Mouse (Mus musculus): ENCODE measurements around the gene 1700016C15Rik. TPM values are rescaled to one million over a fixed set of nuclear protein-coding genes. Genes with fewer than 3 reads are reported as not detected.
A peak's percentile ranks its signal among the peaks of the same experiment; 100 is the strongest.

The 1700016C15Rik gene
- polyA plus RNA-seq, 1 experiment from 2014 or later, result not detected

DNA sequence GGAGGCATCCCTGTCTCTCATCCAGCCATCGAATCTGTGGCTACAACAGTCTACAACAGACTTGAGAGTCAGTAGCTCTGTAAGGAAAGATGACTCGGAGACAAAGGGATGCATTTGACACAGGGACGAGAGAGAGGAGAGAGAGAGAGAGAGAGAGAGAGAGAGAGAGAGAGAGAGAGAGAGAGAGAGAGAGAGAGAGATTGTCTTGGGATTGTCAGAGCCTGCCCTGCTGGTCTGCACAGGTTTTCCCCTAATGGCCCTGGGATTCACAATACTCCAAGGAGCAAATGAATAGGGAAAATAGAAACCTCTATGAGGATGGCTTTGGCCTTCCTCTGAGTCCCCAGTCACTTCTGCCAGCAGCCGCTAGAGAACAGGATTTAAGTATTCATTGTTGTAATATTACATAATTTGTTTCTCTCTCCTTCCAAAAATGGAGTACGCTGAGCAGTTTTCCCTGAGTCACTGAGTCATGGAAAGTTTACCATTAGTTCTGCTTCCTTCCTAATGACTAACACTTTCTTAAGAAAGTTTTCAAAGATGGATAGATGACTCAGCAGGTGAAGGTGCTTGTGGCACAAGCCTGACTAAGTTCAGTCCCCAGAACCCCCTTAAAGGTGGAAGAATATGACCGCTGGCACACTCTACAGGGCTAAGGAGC, 26.3 kb upstream of the 1700016C15Rik start:
- Histone ChIP-seq H3K36me3 (no peaks in the 10 kb centered on the region), H3K4me3 (peak overlapping the region; percentile 38; the same call in 1 of the 2 replicates), H3K27me3 (no peaks in the 10 kb centered on the region; the same call in 1 of the 2 replicates), H3K9me3 (no peaks in the 10 kb centered on the region), H3K9ac (no peak overlapping the region), H3K27ac (no peak overlapping the region), H3K4me1 (no peaks in the 10 kb centered on the region), H3K4me2 (replicated peaks) (peak overlapping the region; percentile 68)
- 45% methylated on average over 6 of the region's 6 CpGs for WGBS
- ATAC-seq (ENCODE audit: insufficient number of reproducible peaks, insufficient read depth, low FRiP score, low TSS enrichment), result no peak

DNA sequence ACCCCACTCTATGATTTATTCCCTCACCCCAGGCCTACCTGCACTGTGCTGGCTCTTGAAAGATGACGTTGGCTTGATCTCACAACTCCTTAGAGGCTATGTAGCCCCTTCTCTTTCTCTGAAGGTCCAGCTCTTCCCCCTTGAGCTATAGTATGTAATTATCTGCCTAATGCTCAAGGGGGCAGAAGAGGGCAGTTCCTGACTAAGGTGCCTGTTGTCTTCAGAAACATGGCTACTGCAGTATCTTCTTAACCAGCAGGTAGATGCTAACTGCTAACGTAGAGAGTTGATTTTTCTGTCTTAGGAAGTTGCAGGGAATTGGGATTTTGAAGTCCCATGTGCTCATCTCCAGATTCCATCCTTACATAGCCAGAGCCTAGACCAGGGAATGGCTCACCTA, 24.4 kb upstream of the 1700016C15Rik start:
- 0 out of 2 replicates have a peak, but pooled peaks cover 4% of the 10 kb centered on the region for H3K4me1 ChIP-seq
- peaks cover 5% of the 10 kb centered on the region; the same call in 1 of the 2 replicates for H3K9me3 ChIP-seq
- H3K4me3 ChIP-seq, result no peak overlapping the region
- H3K4me2 ChIP-seq (replicated peaks), result no peak overlapping the region
- H3K27me3 ChIP-seq, result no peaks in the 10 kb centered on the region; the same call in 1 of the 2 replicates
- H3K27ac ChIP-seq, result no peak overlapping the region
- WGBS, result 55% methylated on average over 2 of the region's 2 CpGs
- H3K9ac ChIP-seq, result no peak overlapping the region
- ATAC-seq (ENCODE audit: insufficient number of reproducible peaks, insufficient read depth, low FRiP score, low TSS enrichment), result no peak
- H3K36me3 ChIP-seq, result no peaks in the 10 kb centered on the region

DNA sequence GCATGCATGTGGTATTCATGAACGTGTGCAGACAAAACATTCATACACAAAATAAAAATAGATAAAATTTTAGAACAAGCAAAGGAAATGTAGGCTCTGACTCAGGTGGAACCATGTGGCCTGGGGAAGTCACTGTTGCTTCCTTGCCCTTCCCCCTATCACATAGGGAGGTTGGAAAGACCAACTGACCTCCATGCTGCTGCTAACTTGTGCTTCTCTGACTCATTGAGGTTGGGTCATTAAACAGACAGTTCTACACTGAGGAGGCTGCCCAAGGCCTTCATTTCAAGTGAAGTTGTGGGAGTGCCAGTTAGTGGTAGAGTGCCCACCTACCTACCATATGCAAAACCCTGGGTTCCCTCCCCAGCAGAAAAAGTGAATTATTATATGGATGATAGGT, 22.0 kb upstream of the 1700016C15Rik start:
- Histone ChIP-seq H3K9ac (no peak overlapping the region), H3K27ac (no peak overlapping the region), H3K27me3 (no peaks in the 10 kb centered on the region), H3K36me3 (no peaks in the 10 kb centered on the region), H3K4me2 (replicated peaks) (no peak overlapping the region), H3K4me3 (no peak overlapping the region), H3K4me1 (0 out of 2 replicates have a peak, but pooled peaks cover 4% of the 10 kb centered on the region), H3K9me3 (peaks cover 5% of the 10 kb centered on the region; the same call in 1 of the 2 replicates)
- ATAC-seq (ENCODE audit: insufficient number of reproducible peaks, insufficient read depth, low FRiP score, low TSS enrichment), result no peak
- WGBS, result 82% methylated on average over 1 of the region's 1 CpGs

DNA sequence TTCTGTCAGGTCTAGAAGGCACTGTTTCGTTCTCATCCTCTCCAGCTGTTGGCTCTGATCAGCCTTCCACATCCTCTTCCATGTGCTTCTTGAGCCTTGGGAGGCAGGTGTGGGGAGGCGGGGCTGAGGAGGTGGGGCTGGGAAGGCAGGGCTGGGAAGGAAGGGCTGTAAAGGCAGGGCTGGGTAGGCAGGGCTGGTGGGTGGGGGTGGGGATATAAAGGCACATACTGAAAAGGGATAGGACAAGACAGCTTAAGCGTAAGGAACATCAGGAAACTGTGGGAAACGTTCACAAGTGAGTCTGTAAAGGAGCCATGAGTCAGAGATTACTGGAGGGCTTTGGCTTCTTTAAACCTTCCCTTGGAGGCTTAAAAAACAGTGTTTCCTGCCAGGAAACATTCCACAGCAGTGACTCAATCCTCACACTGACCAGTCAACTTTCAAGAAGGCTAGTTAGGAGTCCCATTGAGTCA, 21.0 kb upstream of the 1700016C15Rik start:
- Histone ChIP-seq H3K9ac (no peak overlapping the region), H3K4me3 (no peak overlapping the region), H3K9me3 (peaks cover 5% of the 10 kb centered on the region; the same call in 1 of the 2 replicates), H3K27ac (no peak overlapping the region), H3K27me3 (no peaks in the 10 kb centered on the region), H3K4me1 (0 out of 2 replicates have a peak, but pooled peaks cover 4% of the 10 kb centered on the region), H3K36me3 (no peaks in the 10 kb centered on the region), H3K4me2 (replicated peaks) (no peak overlapping the region)
- WGBS, result 61% methylated on average over 4 of the region's 4 CpGs
- ATAC-seq (ENCODE audit: insufficient number of reproducible peaks, insufficient read depth, low FRiP score, low TSS enrichment), result no peak

DNA sequence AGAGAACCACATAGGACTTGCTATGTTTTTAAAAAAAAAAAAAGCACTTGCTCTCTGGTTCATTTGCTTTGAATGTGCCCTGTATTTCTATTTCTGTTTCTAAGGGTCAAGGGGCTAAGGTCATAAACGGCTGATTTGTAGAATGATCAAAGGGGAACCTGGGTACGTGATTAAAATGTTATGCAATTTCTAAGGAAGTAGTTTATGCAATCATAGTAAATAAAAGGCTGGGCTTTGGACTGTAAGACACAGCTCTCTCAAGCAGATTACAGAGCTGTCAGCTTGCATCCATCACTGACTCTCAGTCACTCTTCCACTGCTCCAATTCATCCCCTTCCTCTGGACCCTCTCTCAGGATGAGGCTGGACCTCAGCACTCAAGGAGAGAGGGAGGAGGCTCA, 18.6 kb upstream of the 1700016C15Rik start:
- Histone ChIP-seq H3K36me3 (no peaks in the 10 kb centered on the region), H3K27ac (no peak overlapping the region), H3K4me2 (replicated peaks) (no peak overlapping the region), H3K9me3 (peaks cover 5% of the 10 kb centered on the region; the same call in 1 of the 2 replicates), H3K27me3 (no peaks in the 10 kb centered on the region), H3K9ac (no peak overlapping the region), H3K4me3 (no peak overlapping the region), H3K4me1 (0 out of 2 replicates have a peak, but pooled peaks cover 4% of the 10 kb centered on the region)
- ATAC-seq (ENCODE audit: insufficient number of reproducible peaks, insufficient read depth, low FRiP score, low TSS enrichment), result no peak
- WGBS, result 41% methylated on average over 2 of the region's 2 CpGs

DNA sequence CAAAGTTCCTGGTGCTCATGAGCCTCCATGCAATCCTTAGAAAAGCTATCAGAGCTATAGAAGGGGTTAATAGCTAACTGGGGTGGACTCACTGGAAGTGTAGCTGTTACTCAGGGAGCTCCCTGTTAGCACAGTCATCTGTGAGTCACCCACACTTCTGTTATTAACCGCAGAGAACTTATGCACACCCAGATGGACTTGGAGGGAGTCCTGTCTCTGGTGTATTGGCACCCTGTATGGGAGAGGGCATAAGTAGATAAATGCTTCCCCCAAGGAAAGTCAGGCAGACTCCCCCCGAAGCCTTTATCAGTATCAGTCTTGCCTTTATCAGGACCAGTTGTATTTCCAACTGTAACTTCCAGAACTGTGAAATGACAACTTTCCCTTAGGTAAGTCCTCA, 18.2 kb upstream of the 1700016C15Rik start:
- no peak overlapping the region for H3K4me2 ChIP-seq (replicated peaks)
- no peak overlapping the region for H3K27ac ChIP-seq
- 0 out of 2 replicates have a peak, but pooled peaks cover 4% of the 10 kb centered on the region for H3K4me1 ChIP-seq
- H3K9ac ChIP-seq, result no peak overlapping the region
- peaks cover 5% of the 10 kb centered on the region; the same call in 1 of the 2 replicates for H3K9me3 ChIP-seq
- no peak for ATAC-seq (ENCODE audit: insufficient number of reproducible peaks, insufficient read depth, low FRiP score, low TSS enrichment)
- WGBS, result 79% methylated on average over 2 of the region's 2 CpGs
- H3K27me3 ChIP-seq, result no peaks in the 10 kb centered on the region
- H3K36me3 ChIP-seq, result no peaks in the 10 kb centered on the region
- H3K4me3 ChIP-seq, result no peak overlapping the region

DNA sequence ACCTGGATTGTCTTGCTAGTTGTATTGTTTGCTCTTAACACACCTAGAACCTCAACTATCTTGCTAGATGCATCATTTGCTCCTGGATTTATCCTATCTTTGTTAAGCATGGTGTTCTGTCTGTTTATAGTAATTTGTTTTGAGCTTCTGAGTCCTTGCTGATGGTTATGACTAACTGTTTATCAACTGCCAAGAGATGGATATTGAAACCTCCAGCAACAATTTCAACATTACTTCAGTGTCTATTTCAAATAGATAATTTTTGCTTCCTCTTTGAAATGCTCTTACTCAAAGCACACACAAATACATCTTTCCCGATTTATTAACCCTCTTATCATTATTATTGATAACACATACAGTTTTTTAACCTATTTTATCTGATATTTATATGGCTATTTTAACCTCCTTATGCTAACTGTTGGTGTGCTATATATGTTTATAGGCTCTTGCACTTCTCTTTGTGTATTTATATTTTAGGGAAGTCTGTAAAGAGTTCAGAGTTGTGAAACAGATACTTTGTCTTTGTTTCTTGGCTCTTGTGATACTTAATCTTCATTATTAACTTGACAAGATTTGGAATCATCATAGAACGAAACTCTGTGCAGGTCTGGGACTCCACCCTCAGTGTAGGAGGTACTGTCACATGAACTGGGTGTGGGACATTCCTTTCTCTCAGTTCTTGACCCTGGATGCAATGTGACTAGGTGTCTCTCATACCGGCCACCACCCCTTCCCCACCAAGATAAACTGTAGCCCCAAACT, 15.8 kb upstream of the 1700016C15Rik start:
- Histone ChIP-seq H3K27me3 (no peaks in the 10 kb centered on the region), H3K4me3 (no peak overlapping the region), H3K4me2 (replicated peaks) (no peak overlapping the region), H3K4me1 (0 out of 2 replicates have a peak, but pooled peaks cover under 1% of the 10 kb centered on the region), H3K9me3 (peaks cover 5% of the 10 kb centered on the region; the same call in 1 of the 2 replicates), H3K9ac (no peak overlapping the region), H3K36me3 (no peaks in the 10 kb centered on the region), H3K27ac (no peak overlapping the region)
- WGBS, result 85% methylated on average over 3 of the region's 3 CpGs
- ATAC-seq (ENCODE audit: insufficient number of reproducible peaks, insufficient read depth, low FRiP score, low TSS enrichment), result no peak

DNA sequence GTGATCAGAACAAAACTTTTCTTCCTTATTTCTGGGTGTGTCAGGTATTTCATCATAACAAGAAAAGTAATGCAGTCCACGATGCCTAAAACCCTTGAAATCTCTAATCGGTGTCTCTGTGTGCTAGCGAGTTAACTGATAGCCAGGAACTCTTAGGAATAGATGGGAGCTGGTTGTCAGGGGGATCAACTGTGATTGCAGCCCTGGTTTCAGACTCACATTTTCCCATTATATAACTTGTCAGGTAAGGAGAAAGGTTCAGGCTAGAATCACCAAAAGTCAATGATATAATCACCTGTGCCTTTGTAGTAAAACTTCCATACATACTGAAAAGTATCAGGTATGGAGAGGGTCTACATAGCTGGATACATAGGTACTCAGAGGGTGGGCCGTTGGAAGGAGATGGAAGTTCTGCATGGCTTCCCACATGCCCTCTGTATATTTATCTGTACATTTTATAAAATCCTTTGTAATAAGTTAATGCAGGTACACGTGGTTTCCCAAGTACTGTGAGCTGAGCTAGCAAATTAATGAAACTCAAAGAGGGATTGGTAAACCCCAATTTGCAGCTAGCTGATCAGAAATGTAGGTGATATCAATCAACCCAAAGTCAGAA, 15.1 kb upstream of the 1700016C15Rik start:
- 89% methylated on average over 5 of the region's 5 CpGs for WGBS
- Histone ChIP-seq H3K4me2 (replicated peaks) (no peak overlapping the region), H3K9ac (no peak overlapping the region), H3K36me3 (no peaks in the 10 kb centered on the region), H3K27ac (no peak overlapping the region), H3K27me3 (no peaks in the 10 kb centered on the region), H3K4me1 (no peaks in the 10 kb centered on the region), H3K9me3 (peaks cover 5% of the 10 kb centered on the region; the same call in 1 of the 2 replicates), H3K4me3 (no peak overlapping the region)
- no peak for ATAC-seq (ENCODE audit: insufficient number of reproducible peaks, insufficient read depth, low FRiP score, low TSS enrichment)

DNA sequence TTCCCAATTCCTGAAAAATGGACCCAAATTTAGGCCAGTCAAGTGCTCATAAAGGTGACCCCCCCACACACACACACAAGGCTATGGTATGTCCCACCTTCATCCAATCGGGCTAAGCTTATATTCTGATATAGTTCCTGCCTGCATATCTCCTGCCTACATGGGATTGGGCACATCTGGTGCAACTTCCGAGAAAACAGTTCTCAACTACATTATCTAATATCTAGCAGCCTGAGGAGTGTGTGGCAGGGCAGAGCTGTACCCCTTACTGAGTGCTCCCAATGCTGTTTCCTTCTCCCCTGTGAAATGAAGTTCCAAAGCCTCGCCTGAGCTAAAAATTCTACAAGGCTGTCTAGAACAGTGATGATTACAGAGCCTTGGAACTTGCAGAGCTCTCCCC, 13.2 kb upstream of the 1700016C15Rik start:
- H3K36me3 ChIP-seq, result no peaks in the 10 kb centered on the region
- no peaks in the 10 kb centered on the region for H3K27me3 ChIP-seq
- no peak for ATAC-seq (ENCODE audit: insufficient number of reproducible peaks, insufficient read depth, low FRiP score, low TSS enrichment)
- no peak overlapping the region for H3K4me2 ChIP-seq (replicated peaks)
- H3K4me3 ChIP-seq, result no peak overlapping the region
- H3K9me3 ChIP-seq, result no peaks in the 10 kb centered on the region
- H3K9ac ChIP-seq, result no peak overlapping the region
- H3K27ac ChIP-seq, result no peak overlapping the region
- 74% methylated on average over 3 of the region's 3 CpGs for WGBS
- no peaks in the 10 kb centered on the region for H3K4me1 ChIP-seq

DNA sequence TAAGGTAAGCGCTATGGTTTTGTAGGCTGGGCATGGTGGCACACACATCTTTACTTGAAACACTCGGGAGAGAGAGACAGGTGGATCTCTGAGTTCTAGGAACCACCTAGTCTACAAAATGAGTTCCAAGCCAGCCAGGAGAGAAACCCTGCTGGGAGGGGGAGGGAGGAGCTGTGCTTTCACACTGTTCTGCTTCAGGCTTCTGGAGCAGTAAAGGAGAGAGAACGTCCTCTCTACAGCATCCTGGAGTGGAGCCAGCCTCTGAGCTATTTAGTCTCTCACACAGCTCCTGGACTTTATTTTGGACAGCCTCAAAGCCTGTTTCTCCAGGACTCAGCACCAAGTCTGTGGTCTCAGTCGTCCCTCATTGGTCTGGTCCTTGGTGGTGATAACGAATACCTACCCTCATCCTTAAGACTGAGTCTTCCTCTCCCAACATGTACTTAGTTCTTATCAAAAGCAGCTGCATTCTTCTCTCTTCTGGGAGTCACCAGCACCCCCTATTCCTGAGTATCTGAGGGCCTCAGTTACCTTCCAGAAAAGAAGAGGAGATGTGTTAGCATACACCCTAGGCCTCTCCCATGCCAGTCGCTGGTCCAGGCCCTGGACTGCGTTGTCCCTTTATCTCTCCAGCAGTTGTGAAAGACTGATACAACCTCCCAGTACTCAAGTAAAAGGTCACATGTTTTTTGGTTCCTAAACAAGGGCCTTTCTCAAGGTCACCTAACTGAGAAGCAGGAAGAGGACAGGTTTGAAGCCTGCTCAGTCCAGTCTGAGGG, 12.4 kb upstream of the 1700016C15Rik start:
- H3K4me3 ChIP-seq, result no peak overlapping the region
- H3K27ac ChIP-seq, result no peak overlapping the region
- no peak for ATAC-seq (ENCODE audit: insufficient number of reproducible peaks, insufficient read depth, low FRiP score, low TSS enrichment)
- H3K9ac ChIP-seq, result no peak overlapping the region
- H3K4me2 ChIP-seq (replicated peaks), result no peak overlapping the region
- H3K27me3 ChIP-seq, result no peaks in the 10 kb centered on the region
- no peaks in the 10 kb centered on the region for H3K4me1 ChIP-seq
- H3K36me3 ChIP-seq, result no peaks in the 10 kb centered on the region
- no peaks in the 10 kb centered on the region for H3K9me3 ChIP-seq
- WGBS, result 80% methylated on average over 7 of the region's 7 CpGs

Measured in embryonic facial prominence, embryonic 12.5 days (tissue).